Mouse (Mus musculus) ES-Bruce4 (cell line): ENCODE data around the gene Knop1.

Experiments
- CTCF ChIP-seq: IDR thresholded peaks from one replicate; pipeline ENCODE4 v1.8.1; 2011; ENCODE audit warnings: low read depth, low read length
- EP300 ChIP-seq: IDR thresholded peaks from 2 replicates; pipeline ENCODE4 v1.6.1; 2011; ENCODE audit warnings: low read depth, low read length; ENCODE audit not compliant: insufficient read depth
- POLR2A ChIP-seq: IDR thresholded peaks from one replicate; pipeline ENCODE4 v1.8.1; 2011; ENCODE audit warnings: low read length; ENCODE audit not compliant: insufficient read depth

- no peak for TF ChIP-seq CTCF
- TF ChIP-seq EP300: no peak
- TF ChIP-seq POLR2A: no peak
Measured at GRCm38 (mm10) chr7:118903879-118904278, 47.8 kb upstream of the Knop1 start.
